Mouse (Mus musculus) NIH3T3 (cell line): ENCODE results near the gene Zbtb24.
A peak's percentile ranks its signal among the peaks of the same experiment; 100 is the strongest.

Source experiments
- DNase-seq: peaks from one replicate; pipeline ENCODE4 v3.0.0-alpha.2; 2012; ENCODE audit warnings: low read depth

Gene Zbtb24

GRCm38 (mm10) chr10:41504996-41505395 lies 54.8 kb downstream of the Zbtb24 start:
- no peak for DNase-seq

GRCm38 (mm10) chr10:41505446-41505845 lies 55.3 kb downstream of the Zbtb24 start:
- DNase-seq, result peak; percentile 93

DNA sequence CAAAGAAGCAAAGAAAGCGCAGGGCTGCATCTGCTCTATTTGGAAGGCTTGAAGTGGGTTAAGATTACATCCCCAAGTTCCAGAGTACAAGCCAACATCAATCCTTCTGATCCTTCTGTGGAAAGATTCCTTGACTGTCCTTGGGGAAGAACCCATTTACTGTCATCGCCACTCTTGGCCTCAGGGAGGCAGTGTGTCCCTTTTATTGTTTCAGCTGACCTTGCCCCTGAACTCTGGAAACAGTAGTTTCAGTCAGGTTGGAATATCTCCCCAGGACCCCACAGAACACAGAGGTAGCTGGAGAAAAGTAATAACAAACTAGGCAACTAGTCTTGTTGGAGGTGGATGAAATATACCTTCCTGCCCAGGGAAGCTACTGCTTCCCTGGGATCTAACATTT lies 59.0 kb downstream of the Zbtb24 start:
- peak; percentile 45 for DNase-seq

DNA sequence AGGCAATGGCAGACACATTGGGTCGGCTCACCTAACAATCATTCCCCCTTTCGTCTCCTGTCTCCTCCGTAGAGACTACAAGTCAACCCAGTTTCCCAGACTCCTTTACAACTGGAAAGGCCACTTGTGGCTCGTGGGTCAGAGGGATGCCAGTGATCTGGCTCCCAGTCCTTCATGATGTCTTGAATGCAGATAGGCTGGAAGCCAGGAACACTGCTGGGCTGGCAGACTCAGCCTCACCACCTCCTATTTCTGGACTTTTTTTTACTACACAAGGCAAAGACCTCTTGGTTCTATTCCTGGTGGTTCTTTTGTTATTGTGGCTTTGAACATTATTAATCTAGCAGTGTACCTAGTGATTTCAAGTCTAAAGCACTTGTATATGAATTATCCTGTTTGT lies 64.1 kb downstream of the Zbtb24 start:
- DNase-seq, result no peak

DNA sequence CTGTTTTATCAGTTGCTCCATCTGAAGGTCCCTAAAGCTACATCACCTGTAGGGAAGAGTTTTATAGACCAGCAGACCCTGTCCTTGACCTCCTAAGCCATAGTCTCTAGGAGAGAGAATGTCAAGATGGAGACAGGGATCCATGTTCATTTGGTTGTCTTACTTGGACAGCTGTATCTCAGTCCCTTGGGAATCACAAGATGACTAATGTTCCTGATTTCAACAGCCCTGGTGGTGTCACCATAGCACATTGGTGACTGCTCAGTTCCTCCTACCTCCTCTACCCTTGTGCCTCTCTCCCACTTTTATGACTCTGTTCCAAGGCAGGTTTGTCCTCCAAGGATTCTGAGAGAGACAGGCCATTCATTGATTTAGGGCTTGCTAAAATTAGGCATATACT lies 64.7 kb downstream of the Zbtb24 start:
- DNase-seq, result no peak
